Mouse (Mus musculus) limb, embryonic 14.5 days (tissue): Measurements from ENCODE around the gene Vps54. TPM values are rescaled to one million over a fixed set of nuclear protein-coding genes. Genes with fewer than 3 reads are reported as not detected.
"Not testable (repeated sequence)": the region's sequence is repeated elsewhere in the genome, so short reads cannot be mapped to it uniquely, and the experiment has no call there.

ENCODE experiments used
- ATAC-seq: fragments of 200-750 bp; cut with Nextera tagmentation; 2 replicates; pipeline ENCODE4 v1.8.0; 2017; ENCODE audit warnings: low read depth, moderate number of reproducible peaks, moderate TSS enrichment; ENCODE audit not compliant: low FRiP score
- DNase-seq: peaks from one replicate; pipeline ENCODE4 v3.0.0-alpha.2; 2015; ENCODE audit warnings: low spot score
- H3K27ac ChIP-seq: fragments of 300-500 bp; sonication (generic); replicated peaks from 2 replicates; pipeline ENCODE4 v1.5.1; 2014; ENCODE audit warnings: low read depth, mild to moderate bottlenecking, low read length, moderate library complexity, mixed read lengths
- H3K27me3 ChIP-seq: fragments of 300-500 bp; sonication (generic); 2 replicates; pipeline ENCODE4 v1.6.1; 2014; ENCODE audit warnings: low read length, mixed read lengths; ENCODE audit not compliant: control insufficient read depth, insufficient read depth
- H3K36me3 ChIP-seq: fragments of 300-500 bp; sonication (generic); 2 replicates; pipeline ENCODE4 v1.6.1; 2014; ENCODE audit warnings: mild to moderate bottlenecking, low read length, moderate library complexity, mixed read lengths; ENCODE audit not compliant: control insufficient read depth, insufficient read depth
- H3K4me1 ChIP-seq: fragments of 300-500 bp; sonication (generic); 2 replicates; pipeline ENCODE4 v1.6.1; 2014; ENCODE audit warnings: antibody characterized with exemption, low read length, mixed read lengths; ENCODE audit not compliant: control insufficient read depth, insufficient read depth
- H3K4me2 ChIP-seq: fragments of 300-500 bp; sonication (generic); replicated peaks from 2 replicates; pipeline ENCODE4 v1.6.1; 2014; ENCODE audit warnings: low read depth, mild to moderate bottlenecking, low read length, moderate library complexity; ENCODE audit not compliant: severe bottlenecking
- H3K4me3 ChIP-seq: fragments of 300-500 bp; sonication (generic); replicated peaks from 2 replicates; pipeline ENCODE4 v1.5.1; 2014; ENCODE audit warnings: low read length
- H3K9ac ChIP-seq: fragments of 300-500 bp; sonication (generic); 2 replicates; pipeline ENCODE4 v1.6.1; 2014; ENCODE audit warnings: mild to moderate bottlenecking, low read depth, low read length, moderate library complexity; ENCODE audit not compliant: severe bottlenecking
- H3K9me3 ChIP-seq: fragments of 300-500 bp; sonication (generic); 2 replicates; pipeline ENCODE4 v1.6.1; 2016; ENCODE audit warnings: low read length; ENCODE audit not compliant: control insufficient read depth
- POLR2A ChIP-seq: fragments of 200-500 bp; IDR thresholded peaks from 2 replicates; pipeline ENCODE4 v1.8.0; 2012; ENCODE audit warnings: inconsistent platforms, mild to moderate bottlenecking, moderate library complexity, borderline replicate concordance; ENCODE audit not compliant: insufficient read depth, insufficient read length; ENCODE audit errors: extremely low read depth
- WGBS: fragments of 180-500 bp; shearing (Covaris S2); extraction: QIAGEN DNeasy Blood & Tissue Kit; methylation state at CpG from one replicate; pipeline ENCODE4 v1.1.7; 2014; 5-methylcytosine and 5-hydroxymethylcytosine counted together
- polyA plus RNA-seq, 2 experiments: library from polyadenylated mRNA; depleted of rRNA in 1 of 2; stranded (reverse) in 1 of 2; unstranded in 1 of 2; fragments of >200 nt; fragmentation: Nextera tagmentation in 1 of 2; extraction: Ambion mirVana in 1 of 2; gene quantifications; 2 replicates each; pipeline versions ENCODE4 v1.2.1 to v1.2.3; 2012 to 2014

Vps54 gene
- polyA plus RNA-seq, 2 experiments: 15.3 to 28.6 TPM

DNA sequence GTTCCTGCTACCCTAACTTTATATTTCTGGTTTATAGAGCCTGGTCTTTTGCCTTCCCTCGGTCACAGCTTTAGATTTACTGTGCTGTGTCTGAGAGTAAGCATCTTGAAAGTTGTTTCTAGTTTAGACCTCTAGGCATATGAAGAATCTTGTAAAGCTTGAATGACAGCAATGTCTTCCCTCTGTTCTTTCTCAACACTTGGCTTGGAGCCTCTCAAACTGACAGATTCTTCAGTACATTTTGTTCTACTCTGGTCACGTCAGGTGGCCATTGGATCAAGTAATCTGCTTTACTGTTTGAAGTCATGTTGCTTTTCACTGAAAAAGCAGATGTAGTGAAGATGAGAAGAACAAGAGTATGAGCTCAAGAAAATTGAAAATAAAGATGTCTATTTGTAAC is 37.1 kb downstream of the Vps54 start:
- Histone ChIP-seq H3K9ac (no peak overlapping the region), H3K4me1 (no peaks in the 10 kb centered on the region), H3K27ac (no peak overlapping the region), H3K27me3 (no peaks in the 10 kb centered on the region), H3K9me3 (no peaks in the 10 kb centered on the region), H3K4me2 (no peak overlapping the region), H3K36me3 (peaks cover 21% of the 10 kb centered on the region), H3K4me3 (no peak overlapping the region)
- 78% methylated on average over 2 of the region's 2 CpGs for WGBS
- no peak for DNase-seq
- TF ChIP-seq POLR2A: no peak
- no peak for ATAC-seq

DNA sequence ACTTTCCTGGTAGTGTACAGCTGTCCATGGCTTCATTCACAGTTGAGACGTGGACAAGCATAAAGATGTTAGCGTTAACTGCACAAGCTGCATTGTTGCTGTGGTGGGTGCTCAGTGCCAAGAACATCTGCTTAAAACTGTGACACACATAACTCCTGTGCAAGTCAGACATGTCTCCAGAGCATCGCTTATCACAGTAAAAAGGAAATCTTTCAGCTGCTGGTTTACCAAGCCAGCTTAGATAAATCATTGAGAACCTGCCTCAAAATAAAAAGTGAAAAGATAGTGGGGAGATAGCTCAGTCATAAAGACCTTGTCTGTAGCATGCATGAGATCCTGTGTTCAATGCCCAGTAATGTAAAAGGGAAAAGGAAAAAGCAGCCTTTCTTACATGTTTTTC is 47.3 kb downstream of the Vps54 start:
- Histone ChIP-seq H3K27ac (no peak overlapping the region), H3K27me3 (no peaks in the 10 kb centered on the region), H3K9me3 (no peaks in the 10 kb centered on the region), H3K4me1 (no peaks in the 10 kb centered on the region), H3K4me2 (no peak overlapping the region), H3K4me3 (no peak overlapping the region), H3K9ac (no peak overlapping the region), H3K36me3 (peaks cover 4% of the 10 kb centered on the region; the same call in 1 of the 2 replicates)
- ATAC-seq: no peak
- WGBS: 86% methylated on average over 3 of the region's 3 CpGs
- no peak for TF ChIP-seq POLR2A
- DNase-seq: no peak

DNA sequence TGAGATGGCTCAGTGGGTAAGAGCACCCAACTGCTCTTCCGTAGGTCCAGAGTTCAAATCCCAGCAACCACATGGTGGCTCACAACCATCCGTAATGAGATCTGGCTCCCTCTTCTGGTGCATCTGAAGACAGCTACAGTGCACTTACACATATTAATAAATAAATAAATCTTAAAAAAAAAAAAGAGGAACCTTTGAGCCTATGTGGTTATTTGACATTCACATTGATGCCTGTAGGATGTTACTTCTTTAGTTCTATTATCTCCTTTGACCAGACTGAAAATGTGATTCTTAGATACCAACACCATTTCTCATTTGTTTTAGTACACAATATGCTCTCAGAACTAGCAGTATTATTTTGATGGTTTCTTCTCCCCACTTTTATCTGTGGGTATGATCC is 49.1 kb downstream of the Vps54 start:
- 96% methylated on average over 2 of the region's 2 CpGs for WGBS
- H3K27me3 ChIP-seq, ATAC-seq: not testable (repeated sequence)

GRCm38 (mm10) chr11:21295486-21295885 is 56.4 kb downstream of the Vps54 start:
- DNase-seq (no peak), ATAC-seq (no peak)
- no peaks in the 10 kb centered on the region for H3K27me3 ChIP-seq
- H3K36me3 ChIP-seq: peaks cover 23% of the 10 kb centered on the region
- no peak overlapping the region for H3K9ac ChIP-seq
- no peak overlapping the region for H3K27ac ChIP-seq
- H3K4me2 ChIP-seq: no peak overlapping the region
- 95% methylated on average over 5 of the region's 5 CpGs for WGBS
- H3K9me3 ChIP-seq: no peaks in the 10 kb centered on the region
- TF ChIP-seq POLR2A: no peak
- H3K4me3 ChIP-seq: no peak overlapping the region
- H3K4me1 ChIP-seq: no peaks in the 10 kb centered on the region

More for the DNA sequence above, 49.1 kb downstream of the Vps54 start:
- H3K4me2 ChIP-seq, H3K9me3 ChIP-seq, H3K4me1 ChIP-seq, DNase-seq, H3K27ac ChIP-seq, H3K36me3 ChIP-seq, H3K9ac ChIP-seq, H3K4me3 ChIP-seq: not testable (repeated sequence)

DNA sequence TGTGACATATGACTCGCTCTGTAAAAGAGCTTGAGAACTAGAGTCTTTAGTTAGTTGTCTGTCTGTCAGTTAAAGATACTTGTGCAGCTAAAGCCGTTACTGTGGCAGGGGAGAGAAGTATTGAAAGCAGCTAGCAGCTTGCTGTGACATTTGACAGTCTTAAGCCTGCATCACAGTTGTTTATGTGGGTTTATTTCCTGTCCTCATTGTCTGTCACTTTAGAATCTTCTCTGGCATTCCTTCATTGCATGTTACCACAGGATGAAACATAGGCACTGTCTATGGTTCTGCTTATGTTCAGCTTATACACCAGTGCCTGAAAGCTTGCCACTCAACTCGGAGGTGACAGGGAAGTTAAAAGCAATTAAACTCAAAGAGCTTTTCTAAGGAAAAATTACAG is 64.5 kb downstream of the Vps54 start:
- no peak overlapping the region for H3K4me3 ChIP-seq
- H3K27ac ChIP-seq: no peak overlapping the region
- H3K27me3 ChIP-seq: no peaks in the 10 kb centered on the region
- H3K4me1 ChIP-seq: no peaks in the 10 kb centered on the region
- no peak for ATAC-seq
- no peaks in the 10 kb centered on the region for H3K9me3 ChIP-seq
- DNase-seq: no peak
- no peak overlapping the region for H3K4me2 ChIP-seq
- TF ChIP-seq POLR2A: no peak
- 73% methylated on average over 3 of the region's 3 CpGs for WGBS
- peaks cover 50% of the 10 kb centered on the region for H3K36me3 ChIP-seq
- no peak overlapping the region for H3K9ac ChIP-seq

DNA sequence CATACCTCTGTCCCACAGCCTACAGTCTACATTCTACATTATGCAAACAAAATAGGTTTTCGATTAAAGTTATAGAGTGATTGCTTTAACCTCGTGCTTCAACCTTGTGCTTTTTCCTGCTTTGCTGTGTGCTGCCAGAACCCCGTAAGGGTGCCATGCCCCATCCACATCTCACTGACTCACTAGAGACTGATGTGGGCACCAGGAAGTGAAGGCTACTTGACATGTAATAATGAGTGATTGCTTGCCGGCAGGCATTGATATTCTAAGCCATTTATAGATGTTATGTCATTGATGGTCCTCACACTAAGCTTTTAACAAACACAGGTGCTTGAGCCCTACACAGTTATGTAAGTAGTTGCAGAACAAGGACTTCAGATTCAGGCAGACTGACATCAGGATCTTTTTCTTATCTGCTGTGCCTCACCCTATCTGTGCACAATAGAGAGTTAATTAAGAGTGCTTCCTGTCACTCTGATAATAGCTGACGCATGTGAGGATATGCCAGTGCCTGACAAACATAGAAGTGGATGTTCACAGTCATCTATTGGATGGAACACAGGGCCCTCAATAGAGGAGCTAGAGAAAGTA is 68.1 kb downstream of the Vps54 start:
- no peak overlapping the region for H3K4me3 ChIP-seq
- H3K36me3 ChIP-seq: peaks cover 42% of the 10 kb centered on the region
- H3K27ac ChIP-seq: no peak overlapping the region
- no peaks in the 10 kb centered on the region for H3K9me3 ChIP-seq
- H3K4me1 ChIP-seq: no peaks in the 10 kb centered on the region
- DNase-seq (no peak), ATAC-seq (no peak)
- no peak overlapping the region for H3K9ac ChIP-seq
- WGBS: 86% methylated on average over 5 of the region's 5 CpGs
- no peaks in the 10 kb centered on the region for H3K27me3 ChIP-seq
- no peak overlapping the region for H3K4me2 ChIP-seq
- TF ChIP-seq POLR2A: no peak
